Mouse (Mus musculus) T-cell, adult 2 months (primary cell): ENCODE data around the gene Lhfpl2.

Experiments
- DNase-seq: peaks from one replicate; pipeline ENCODE4 v3.0.0; 2022; ENCODE audit warnings: low spot score

Gene Lhfpl2

GRCm38 (mm10) chr13:94140446-94140845 is 82.8 kb downstream of the Lhfpl2 start:
- DNase-seq, result no peak

GRCm38 (mm10) chr13:94143063-94143652 is 85.6 kb downstream of the Lhfpl2 start:
- DNase-seq, result no peak

GRCm38 (mm10) chr13:94144451-94144850 is 86.9 kb downstream of the Lhfpl2 start:
- DNase-seq, result no peak

- DNase-seq, result no peak
Observed at GRCm38 (mm10) chr13:94147257-94147656, 89.7 kb downstream of the Lhfpl2 start.

GRCm38 (mm10) chr13:94149006-94149405 is 91.4 kb downstream of the Lhfpl2 start:
- no peak for DNase-seq

- no peak for DNase-seq
Observed at GRCm38 (mm10) chr13:94149781-94150180, 92.2 kb downstream of the Lhfpl2 start.

GRCm38 (mm10) chr13:94151308-94151707 is 93.7 kb downstream of the Lhfpl2 start:
- no peak for DNase-seq

- no peak for DNase-seq
Observed at GRCm38 (mm10) chr13:94152836-94153235, 95.2 kb downstream of the Lhfpl2 start.

GRCm38 (mm10) chr13:94153658-94154057 is 96.1 kb downstream of the Lhfpl2 start:
- DNase-seq, result no peak

GRCm38 (mm10) chr13:94154512-94155296 is 97.1 kb downstream of the Lhfpl2 start:
- DNase-seq, result no peak

GRCm38 (mm10) chr13:94155657-94156429 is 98.2 kb downstream of the Lhfpl2 start:
- no peak for DNase-seq

GRCm38 (mm10) chr13:94158864-94159477 is 101.4 kb downstream of the Lhfpl2 start:
- no peak for DNase-seq

GRCm38 (mm10) chr13:94159478-94160220 is 102.1 kb downstream of the Lhfpl2 start:
- DNase-seq, result no peak

GRCm38 (mm10) chr13:94164501-94164900 is 106.9 kb downstream of the Lhfpl2 start:
- no peak for DNase-seq

GRCm38 (mm10) chr13:94168319-94168718 is 110.7 kb downstream of the Lhfpl2 start:
- DNase-seq, result no peak

GRCm38 (mm10) chr13:94169325-94169916 is 111.8 kb downstream of the Lhfpl2 start:
- no peak for DNase-seq

- DNase-seq, result no peak
Observed at GRCm38 (mm10) chr13:94171612-94172011, 114.0 kb downstream of the Lhfpl2 start.

GRCm38 (mm10) chr13:94172533-94173310 is 115.1 kb downstream of the Lhfpl2 start:
- DNase-seq, result no peak

- peak; percentile 3 for DNase-seq
Observed at GRCm38 (mm10) chr13:94173633-94174576, 116.3 kb downstream of the Lhfpl2 start.
